Mouse (Mus musculus) c-Kit-positive CD71-positive TER-119-positive erythroid progenitor cells, embryonic 14.5 days (primary cell): ENCODE measurements around the gene Adamts3.
A peak's percentile ranks its signal among the peaks of the same experiment; 100 is the strongest.

ENCODE experiments used
- DNase-seq: peaks from one replicate; pipeline ENCODE4 v3.0.0-alpha.2; 2013; ENCODE audit warnings: low spot score

Gene Adamts3

DNA sequence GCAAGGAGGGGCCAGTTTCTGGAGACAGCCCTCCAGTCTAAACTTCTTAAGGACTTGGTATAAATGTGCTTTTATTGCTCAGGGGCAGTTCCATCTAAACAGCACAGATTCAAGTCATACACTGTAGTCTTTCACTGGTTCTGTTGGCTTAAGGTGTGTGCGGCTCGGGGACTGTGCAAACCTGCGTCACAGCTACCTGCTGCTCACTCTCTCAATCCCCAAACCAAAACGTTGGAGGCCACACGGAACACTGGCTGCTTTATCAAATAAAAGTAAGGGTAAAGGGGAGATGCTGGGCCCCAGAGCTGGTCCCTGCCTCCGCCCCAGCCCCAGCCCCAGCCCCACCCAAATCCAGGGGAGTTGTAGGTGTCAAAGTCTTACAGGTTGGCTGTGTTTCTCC, 66.5 kb downstream of the Adamts3 start:
- DNase-seq: no peak

DNA sequence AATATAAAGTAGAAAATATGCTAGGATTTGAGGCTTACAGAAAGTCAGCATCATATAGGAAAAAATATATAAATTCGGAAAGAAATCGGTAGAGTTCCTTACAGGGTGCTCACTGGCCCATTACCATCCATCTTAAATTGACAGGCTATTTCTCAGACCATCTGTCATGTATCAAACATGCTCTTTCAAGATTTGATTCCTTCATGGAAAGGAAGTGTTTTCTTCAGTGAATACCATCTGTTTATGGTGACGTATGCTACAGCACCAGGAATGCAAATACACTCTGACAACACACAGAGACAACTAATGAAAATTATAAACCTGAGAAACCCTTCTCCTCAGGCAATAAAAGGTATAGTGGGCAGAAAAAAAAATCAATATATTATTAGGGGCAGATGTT, 68.6 kb downstream of the Adamts3 start:
- no peak for DNase-seq

DNA sequence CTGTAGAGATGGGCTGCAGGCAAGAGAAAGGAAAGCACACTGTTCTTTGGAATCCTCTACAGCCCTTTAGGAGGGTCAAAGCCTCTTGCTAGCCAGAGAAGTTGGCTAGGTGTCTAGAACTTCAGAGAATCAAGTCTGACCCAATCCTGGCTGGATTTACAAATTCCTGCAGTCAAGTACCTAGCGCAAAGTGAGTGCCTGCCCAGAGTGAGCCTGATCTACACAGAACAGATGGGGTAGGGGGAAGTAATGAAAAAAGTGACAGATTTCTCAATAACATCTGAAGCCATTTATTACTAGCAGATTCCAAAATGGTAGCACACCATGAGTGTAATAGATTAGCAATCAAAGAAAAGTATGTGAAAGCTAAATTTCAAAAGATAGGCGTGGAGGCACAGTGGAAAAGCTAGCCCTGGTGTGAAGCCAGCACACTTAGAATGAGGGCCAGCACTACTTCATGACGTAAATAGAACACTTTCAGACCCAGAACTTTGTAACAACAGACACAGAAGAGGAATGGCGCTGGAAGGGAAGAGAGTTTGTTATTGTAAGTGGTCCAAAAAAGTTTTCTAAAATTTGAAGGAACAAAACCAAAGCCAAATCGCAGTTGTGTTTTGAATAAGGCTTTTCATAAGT, 82.8 kb downstream of the Adamts3 start:
- DNase-seq: no peak

DNA sequence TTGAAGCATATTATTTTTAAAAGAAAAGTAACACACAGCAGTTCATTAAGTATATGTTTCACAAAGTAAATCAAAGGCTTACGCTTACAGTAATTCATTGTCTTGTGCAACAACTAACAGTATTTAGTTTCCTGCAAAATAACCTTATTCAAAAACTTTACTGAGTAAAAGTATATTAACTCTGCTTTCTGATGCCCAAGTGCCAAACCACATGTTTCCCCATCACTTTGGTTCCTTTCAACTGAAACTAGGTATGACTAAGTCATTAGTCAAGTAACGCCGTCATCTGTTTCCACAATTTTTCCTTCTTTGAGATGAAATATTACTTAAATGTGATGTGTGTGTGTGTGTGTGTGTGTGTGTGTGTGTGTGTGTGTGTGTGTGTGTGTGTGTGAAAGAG, 89.4 kb downstream of the Adamts3 start:
- DNase-seq: no peak

DNA sequence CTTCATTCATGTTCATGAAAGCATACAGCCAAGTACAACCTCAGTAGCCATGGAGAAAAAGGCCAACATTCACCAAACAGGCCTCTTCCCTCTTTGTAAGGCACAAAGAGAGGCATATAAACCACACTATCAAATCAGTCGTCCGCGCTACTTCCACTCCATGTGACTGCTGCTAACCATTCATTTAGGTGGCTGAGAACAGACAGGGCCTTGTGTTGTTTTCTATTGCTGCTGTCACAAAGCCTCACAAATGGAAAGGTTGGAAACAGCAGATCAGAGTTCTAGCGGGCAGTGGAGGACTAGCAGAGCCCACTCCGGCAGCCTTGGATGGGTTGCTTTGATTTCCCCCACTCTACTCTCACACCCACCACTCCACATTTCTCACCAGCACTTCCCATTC, 98.5 kb downstream of the Adamts3 start:
- DNase-seq: no peak

DNA sequence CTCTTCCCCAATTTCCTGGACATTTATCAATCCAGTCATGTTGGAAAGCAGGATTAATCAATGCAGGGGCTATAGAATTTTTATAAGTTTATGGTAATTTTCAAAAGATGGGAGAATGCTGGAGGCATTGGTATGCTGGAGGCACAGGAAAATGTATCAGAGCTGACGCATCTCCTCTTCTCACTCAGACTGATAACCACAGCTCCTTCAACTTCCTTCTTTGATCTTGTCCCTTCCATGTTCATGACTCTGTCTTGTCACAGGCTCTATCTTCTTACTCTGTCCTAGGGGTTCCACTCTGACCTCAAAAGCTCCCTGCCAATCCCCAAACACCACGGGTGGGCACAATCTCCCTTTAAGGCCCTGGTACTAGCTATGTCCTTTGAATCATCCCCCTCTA, 103.3 kb downstream of the Adamts3 start:
- DNase-seq: no peak

DNA sequence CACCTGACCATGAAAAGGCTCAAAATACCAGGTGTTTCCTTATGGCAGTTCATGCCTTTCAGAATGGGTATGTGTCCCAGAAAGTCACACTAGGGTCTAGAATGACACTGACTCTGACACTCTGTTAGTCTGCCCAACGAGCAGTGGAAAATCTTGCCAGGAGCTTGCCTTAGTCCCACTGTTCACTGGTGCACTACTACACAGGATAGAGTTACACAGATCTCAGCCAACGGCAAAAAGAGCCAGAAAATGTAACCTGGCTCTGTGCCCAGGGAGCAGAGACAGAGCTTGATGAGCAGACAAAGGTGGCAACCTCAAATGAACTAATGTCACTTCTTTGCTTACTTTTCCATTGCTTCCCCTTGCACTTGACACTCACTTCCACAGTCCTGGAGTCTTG, 104.5 kb downstream of the Adamts3 start:
- DNase-seq: no peak

DNA sequence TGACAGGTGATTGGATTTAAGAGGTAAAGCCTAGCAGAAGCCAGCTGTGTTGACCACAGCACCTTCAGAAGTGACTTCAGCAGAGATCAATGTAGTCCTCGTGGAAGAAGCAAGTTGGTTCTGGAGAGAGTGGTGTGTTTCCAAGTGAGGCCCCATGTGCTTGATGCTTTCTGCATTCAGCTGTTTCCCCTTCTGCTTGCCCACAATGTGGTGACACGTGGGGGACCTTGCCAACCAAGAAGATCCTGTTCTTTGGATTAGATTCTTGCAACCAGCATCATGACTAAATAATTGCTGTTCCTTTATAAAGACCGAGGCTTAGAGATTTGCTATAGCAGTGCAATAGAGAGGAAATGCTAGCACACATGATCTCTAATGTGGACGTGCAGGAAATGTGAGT, 105.7 kb downstream of the Adamts3 start:
- no peak for DNase-seq

DNA sequence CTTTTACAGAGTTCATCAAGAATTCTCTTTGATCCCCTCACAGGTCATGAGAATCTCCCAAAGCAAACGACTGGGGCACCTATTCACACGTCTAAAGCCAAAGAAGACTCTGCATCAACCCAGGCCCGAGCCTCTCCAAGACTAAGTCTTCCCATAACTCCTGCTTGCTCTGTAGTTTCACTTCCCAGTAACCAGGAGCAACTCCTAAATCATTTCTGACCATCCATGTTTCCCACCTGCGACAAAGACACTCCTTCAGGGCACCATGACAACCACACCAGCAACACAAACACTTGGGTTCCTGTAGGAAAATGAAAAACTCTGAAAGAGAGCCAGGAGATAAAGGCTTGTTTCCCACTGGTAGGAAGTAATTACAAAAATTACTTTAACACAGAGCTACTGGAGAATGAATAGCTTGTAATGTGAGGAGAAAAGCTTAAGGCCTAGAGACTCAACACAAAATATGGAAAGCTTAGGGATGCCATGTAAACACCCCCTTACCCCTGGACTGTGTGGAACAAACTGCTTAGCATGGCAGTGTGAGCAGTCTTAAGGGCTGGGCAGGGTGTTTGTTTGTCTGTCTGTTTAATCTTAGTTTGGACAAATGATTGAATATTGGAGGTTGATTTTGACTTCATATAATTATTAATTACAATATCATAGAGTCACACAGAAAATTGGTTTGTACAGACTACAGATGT, 112.3 kb downstream of the Adamts3 start:
- DNase-seq: no peak

DNA sequence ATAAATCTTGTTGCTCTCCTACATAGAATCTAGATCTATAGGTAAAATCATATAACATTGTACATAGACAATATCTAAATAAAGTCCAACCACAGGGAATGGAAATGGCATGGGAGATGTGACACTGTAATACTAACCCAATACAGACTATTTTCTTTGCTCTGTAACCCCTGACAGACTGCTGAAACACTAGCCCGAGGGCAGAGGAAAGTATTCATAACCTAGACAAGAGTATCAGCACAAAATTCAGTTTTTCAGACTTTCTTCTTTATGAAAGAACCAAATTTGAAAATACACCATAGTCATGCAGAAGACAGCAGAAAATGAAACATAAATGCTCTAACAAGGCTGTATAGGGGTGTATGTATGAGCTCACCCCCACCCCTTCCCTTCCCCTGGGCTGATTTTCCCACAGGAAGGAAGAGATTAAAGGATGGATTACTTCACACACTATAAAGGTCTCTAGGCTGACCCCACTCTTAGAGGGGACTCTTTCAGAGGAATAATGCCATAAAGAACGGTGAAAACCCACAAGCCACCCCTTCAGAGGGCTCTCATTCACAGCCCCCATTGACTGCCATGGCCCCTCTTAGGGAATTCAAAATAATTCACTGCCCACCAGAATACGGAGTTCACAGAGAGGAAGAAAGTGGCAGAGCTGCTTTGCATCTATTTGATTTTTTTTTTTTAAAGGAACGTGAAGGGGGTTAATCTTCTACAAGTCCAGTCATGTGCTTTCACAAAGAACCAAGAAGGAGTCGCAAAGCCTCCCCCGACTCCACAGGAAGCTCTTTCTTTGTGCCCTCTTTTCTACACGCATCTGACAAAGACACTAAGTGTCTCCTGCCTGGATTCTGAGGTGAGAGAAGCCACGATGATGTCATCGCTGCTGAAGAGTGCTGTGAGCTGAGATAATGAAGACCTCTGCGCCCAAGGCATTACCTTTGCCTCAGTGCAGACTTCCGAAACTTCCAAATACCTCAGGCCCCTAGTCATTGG, 119.6 kb downstream of the Adamts3 start:
- DNase-seq: no peak

DNA sequence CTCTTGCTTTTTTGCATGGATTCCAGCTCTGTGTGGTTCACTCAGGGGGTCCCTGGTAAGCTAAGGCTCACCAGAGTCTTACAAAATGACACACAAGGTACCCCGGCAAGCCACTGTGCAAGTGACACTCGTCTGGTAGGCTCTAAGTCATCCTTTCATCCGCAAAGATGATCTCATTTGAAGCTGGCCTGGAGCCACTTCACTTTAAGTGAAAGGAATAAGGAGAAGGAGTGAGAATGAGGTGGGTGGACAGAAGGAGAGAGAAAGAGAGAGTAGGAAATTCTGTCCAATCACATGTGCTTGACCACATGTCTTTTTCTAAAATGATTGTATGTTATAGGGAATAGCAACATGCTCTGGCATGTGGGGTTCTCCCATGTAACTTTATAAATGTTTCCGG, 122.8 kb downstream of the Adamts3 start:
- no peak for DNase-seq

DNA sequence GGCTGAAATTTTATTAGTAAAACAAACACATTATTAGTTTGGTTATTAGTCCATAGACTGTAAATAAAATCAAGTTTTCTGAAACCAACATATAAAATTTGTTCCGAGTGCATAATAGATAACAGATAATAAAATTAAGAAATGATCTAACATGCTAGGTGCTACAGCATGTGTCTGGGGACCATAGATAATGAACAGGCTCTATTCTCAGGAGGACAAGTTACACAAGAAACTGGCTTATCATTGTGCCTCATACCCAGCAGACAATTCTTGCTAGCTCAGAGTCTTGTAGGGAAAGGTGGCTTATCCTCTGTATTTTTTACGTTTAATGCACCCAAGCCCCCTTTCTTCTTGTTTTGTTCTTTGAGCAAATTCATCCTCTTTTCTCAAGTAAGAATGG, 131.3 kb downstream of the Adamts3 start:
- peak; percentile 60 for DNase-seq

DNA sequence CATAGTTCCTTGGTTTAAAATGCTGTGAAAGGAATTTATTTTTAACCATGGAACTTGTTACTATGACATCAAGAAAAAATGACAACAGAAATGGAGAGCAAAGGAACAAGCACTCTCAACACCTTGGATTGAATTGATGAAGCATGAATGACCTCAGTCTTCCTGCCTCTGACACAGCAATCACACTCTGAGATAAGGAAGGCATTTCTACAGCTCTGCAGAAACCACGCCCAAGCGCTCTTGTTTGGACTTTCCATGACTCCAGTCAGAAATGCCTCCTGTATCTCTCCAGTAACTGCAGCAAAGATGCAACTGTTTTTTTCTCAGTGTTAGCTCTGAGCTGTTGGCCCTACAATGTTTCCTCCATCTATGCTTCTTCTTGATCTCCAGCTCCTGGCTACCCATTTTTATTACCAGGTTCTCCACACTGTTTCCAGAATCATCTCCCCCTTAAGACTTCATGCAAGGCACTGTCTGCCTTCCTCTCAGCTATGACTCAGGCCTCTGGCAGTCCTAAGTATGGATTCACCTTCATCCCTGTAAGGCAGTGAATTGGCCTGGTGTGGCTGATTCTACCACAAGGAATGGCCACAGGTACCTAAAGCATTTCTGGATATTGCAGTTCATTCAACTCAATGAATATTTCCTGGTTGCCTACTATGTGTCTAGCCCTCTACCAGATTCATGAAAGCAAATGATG, 134.8 kb downstream of the Adamts3 start:
- DNase-seq: peak; percentile 53

DNA sequence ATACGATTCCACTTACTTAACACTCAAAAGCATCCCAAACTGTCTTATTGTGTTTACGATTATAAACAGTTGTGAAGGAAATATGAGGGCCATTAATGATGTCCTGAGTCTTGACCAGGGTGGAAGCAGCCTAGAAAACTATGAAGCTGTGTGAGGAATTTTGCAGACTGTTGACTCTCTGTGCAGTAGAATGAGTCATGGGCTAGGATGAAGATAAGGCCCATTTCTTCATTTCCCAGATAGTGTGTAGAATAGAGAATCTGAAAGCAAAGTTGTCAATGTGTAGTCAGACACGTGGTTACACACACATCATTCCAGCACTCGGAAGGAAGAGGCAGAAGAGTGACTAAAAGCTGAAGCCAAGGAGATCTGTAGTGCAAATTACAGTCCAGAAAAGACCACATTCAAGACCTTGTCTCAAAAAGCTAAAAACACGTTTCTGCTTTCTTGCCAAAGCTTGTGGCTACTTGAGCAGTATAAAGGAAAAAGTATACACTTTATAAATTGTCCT, 135.9 kb downstream of the Adamts3 start:
- DNase-seq: no peak

DNA sequence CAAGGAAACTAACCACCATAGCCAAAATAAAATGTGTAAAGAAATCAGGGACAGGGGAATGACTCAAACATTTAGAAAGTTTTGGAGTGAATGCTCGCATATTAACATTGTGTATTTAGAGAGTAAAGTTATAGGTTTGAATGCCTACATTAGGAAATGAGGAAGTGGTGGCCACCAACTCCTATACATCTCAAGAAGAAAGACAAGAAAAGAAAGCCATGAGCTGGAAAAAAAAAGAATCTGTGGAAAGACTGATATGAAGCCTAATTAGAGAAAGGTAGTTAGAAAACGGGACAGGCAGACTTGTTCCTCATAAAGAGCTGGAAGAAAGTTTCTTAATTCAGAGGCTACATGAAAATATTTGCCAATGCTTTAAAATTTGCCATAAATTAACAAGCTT, 138.0 kb downstream of the Adamts3 start:
- no peak for DNase-seq

DNA sequence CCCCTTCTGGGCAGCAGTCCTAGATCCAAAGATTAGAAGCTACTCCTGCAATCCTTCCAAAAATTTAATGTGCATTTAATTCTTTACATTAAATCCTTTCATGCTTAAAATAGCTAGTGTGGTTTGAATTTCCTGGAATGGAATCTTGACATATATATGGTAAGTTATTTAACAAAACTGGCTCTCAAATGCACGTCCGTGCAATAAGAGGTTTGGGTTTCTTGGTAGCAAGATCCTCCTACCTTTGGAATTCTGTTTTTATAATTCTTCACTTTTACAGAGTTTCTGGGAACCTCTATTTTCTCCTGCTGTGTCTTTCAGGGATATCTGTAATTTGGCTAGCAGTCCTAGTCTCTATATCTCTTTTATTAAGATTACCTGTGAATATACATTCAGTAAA, 148.4 kb downstream of the Adamts3 start:
- DNase-seq: no peak

DNA sequence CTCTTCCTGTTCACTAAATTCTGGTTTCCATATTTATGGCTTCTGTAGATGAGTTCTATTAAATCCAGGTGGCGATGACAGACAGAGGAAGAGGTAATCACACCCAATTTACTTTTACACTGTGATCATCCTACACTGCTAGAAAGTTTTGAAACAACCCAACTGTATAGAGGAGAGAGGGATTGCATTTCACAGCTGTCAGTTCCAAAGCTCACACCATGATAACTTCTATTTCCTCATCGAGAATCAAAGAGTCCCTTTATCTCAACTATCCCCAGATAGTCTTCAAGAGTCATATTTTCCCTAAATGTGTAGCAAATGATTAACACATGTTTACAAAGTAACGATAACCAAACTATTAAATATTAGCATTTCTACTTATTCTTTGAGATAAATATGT, 152.7 kb downstream of the Adamts3 start:
- DNase-seq: no peak

DNA sequence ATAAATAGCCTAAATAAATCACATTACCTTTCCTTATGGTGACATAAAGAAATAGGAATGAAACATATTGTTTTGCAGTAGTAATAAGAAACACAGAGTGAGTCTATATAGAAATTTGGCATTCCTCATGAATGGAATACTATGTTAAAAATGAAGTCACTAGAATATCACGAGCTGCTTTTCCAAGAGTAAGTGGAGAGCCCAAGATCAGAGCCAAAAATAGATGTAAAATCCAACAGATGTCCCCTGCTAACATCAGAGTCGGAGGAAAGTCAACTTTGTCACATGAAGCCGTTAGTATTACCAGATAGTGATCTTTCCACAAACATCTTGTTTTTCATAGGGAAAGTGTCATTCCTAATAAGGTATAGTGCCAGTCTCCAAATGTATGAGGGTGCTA, 155.0 kb downstream of the Adamts3 start:
- no peak for DNase-seq

DNA sequence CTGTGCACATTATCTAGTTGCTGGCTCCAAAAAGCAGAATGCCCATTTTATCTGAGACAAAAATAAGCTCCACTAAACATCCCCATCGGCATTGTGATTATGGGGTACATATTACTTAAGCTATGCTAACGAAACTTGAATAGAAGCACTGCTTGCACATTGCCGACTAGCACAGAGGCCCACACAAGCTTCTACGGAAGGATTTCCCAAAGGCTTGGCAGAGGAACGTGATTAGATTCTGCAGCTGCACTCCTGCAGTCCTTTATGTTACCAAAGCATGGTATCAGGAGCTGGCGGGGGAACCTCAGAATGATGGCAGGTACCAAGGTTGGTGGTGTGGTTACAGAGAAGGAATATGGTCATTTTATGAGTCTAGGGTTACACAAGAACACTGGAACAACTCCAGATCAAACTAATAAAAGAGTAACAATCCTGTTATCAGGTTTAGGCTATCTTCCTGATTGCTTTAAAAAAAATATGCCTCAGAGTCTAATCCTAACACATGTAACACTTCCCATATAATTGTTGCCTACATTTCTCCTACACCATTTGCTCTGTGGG, 155.6 kb downstream of the Adamts3 start:
- no peak for DNase-seq

DNA sequence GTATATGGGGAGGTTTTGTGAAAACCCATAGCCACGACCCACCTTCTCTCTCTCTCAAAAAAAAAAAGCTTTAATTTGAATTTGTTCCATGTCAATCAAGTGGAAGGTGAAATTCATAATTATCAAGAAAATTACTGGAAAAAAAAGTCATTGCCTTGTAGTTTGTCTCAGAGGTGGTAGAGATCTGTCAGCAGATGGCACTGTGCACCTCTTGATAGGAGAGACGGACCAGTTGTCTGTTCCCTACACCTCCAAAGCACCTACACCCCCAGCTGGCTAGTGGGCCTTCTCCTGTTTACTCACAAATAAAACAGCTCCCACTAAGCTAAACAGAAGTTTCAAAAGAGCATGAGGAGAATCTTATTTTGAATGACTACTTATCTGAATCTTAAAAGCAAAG, 168.6 kb downstream of the Adamts3 start:
- DNase-seq: peak; percentile 6

DNA sequence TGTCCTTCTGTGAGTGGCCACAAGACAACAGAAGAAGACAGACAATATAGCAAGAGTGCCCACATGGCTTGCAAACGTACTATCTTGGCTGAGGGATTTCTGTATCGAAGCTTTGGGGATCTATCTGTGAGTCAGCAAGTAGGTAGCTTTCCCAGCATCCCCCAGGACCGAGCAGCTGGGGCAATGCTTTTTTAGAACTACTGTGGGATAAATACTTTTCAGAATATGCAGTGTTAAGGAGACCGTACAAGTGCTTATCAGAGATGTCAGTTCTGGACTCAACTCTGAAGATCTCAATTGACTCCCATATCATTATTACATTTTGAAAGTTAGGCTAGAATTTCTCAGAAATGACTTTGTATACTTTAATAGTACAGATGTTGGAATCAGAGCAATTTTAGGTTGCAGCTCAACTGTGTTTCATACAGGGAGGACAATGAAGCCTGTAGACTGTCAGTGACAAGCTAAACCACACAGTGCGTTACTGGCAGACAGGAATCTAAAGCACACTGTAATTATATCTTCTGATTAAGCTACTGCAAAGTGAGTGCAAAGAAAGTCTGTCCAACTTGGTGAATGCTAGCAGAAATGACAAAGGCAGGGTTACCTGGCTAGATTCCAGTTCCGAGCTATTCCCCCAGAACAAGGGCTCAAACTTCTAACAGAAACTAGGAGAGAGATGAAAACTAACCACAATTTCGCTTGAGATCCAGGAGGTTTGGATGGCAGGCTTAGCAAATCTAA, 171.8 kb downstream of the Adamts3 start:
- no peak for DNase-seq
